Mouse (Mus musculus) CH12.LX (cell line): ENCODE results near the gene Plxnb3. TPM values are rescaled to one million over a fixed set of nuclear protein-coding genes. Genes with fewer than 3 reads are reported as not detected.

Experiments used
- DNase-seq: peaks from one replicate; pipeline ENCODE4 v3.0.0-alpha.2; 2013; ENCODE audit errors: extremely low read depth
- H3K27ac ChIP-seq: 2 replicates; pipeline ENCODE4 v1.5.1; 2012; ENCODE audit warnings: low read depth, mild to moderate bottlenecking, control low read depth, moderate library complexity; ENCODE audit not compliant: insufficient read depth
- H3K27me3 ChIP-seq: replicated peaks from 2 replicates; pipeline ENCODE3; 2012; ENCODE audit warnings: inconsistent platforms
- H3K36me3 ChIP-seq, 2 experiments: replicated peaks in 1 of 2; 2 replicates each; pipeline versions ENCODE3 to v1.6.1; 2012; ENCODE audit warnings: inconsistent platforms in 1 of 2, low read length in 1 of 2, mild to moderate bottlenecking in 1 of 2, mixed read lengths in 1 of 2, moderate library complexity in 1 of 2; ENCODE audit not compliant: control insufficient read depth in 1 of 2, insufficient read depth in 1 of 2
- H3K4me1 ChIP-seq, 2 experiments: 2 replicates each; pipeline ENCODE4 v1.6.1; 2012; ENCODE audit warnings: inconsistent platforms in 1 of 2, moderate library complexity in 1 of 2; ENCODE audit not compliant: insufficient read depth in 2 of 2, control insufficient read depth in 1 of 2
- H3K4me2 ChIP-seq: 2 replicates; pipeline ENCODE4 v1.6.1; 2012; ENCODE audit warnings: low read depth, mild to moderate bottlenecking, control low read depth; ENCODE audit not compliant: poor library complexity, insufficient read depth, severe bottlenecking
- H3K4me3 ChIP-seq, 3 experiments: fragments of 150-350 bp in 1 of 3; sonication (generic) in 1 of 3; replicated peaks in 1 of 3; 2 replicates each; pipeline versions ENCODE3 to v1.5.1; 2011 to 2012; ENCODE audit warnings: low read depth in 2 of 3, low read length in 2 of 3, mild to moderate bottlenecking in 2 of 3, moderate library complexity in 2 of 3, control low read depth in 1 of 3, improper control_type of control experiment in 1 of 3, inconsistent platforms in 1 of 3, mixed read lengths in 1 of 3; ENCODE audit not compliant: poor library complexity in 1 of 3
- H3K79me2 ChIP-seq: replicated peaks from 2 replicates; pipeline ENCODE4 v1.6.1; 2012; ENCODE audit warnings: mild to moderate bottlenecking, moderate library complexity; ENCODE audit not compliant: control insufficient read depth, poor library complexity, insufficient read depth, severe bottlenecking; ENCODE audit errors: extremely low read depth
- H3K9ac ChIP-seq: 2 replicates; pipeline ENCODE4 v1.6.1; 2012; ENCODE audit warnings: low read depth, mild to moderate bottlenecking, control low read depth, moderate library complexity; ENCODE audit not compliant: insufficient read depth
- H3K9me3 ChIP-seq: replicated peaks from 2 replicates; pipeline ENCODE3; 2012; ENCODE audit warnings: low read length, inconsistent platforms, mixed read lengths
- BHLHE40 ChIP-seq: IDR thresholded peaks from 2 replicates; pipeline ENCODE4 v1.6.1; 2011; ENCODE audit warnings: mild to moderate bottlenecking, low read depth, low read length, improper control_type of control experiment
- CHD1 ChIP-seq: IDR thresholded peaks from 2 replicates; pipeline ENCODE4 v1.6.1; 2012; ENCODE audit warnings: low read depth, low read length, improper control_type of control experiment, inconsistent platforms
- CHD2 ChIP-seq: IDR thresholded peaks from 2 replicates; pipeline ENCODE4 v1.6.1; 2011; ENCODE audit warnings: low read length, improper control_type of control experiment
- CTCF ChIP-seq, 2 experiments: IDR thresholded peaks in 1 of 2; conservative IDR thresholded peaks in 1 of 2; 2 replicates each; pipeline ENCODE4 v1.5.1; 2011 to 2012; ENCODE audit warnings: low read depth in 2 of 2, low read length in 2 of 2, improper control_type of control experiment in 1 of 2, inconsistent platforms in 1 of 2, mild to moderate bottlenecking in 1 of 2, moderate library complexity in 1 of 2
- E2F4 ChIP-seq: IDR thresholded peaks from 2 replicates; pipeline ENCODE4 v1.6.1; 2011; ENCODE audit warnings: low read depth, low read length, improper control_type of control experiment; ENCODE audit not compliant: insufficient replicate concordance
- ELF1 ChIP-seq: IDR thresholded peaks from 2 replicates; pipeline ENCODE4 v1.6.1; 2014; ENCODE audit warnings: low read depth, mild to moderate bottlenecking, inconsistent platforms, low read length, improper control_type of control experiment
- EP300 ChIP-seq: IDR thresholded peaks from 2 replicates; pipeline ENCODE4 v1.6.1; 2011; ENCODE audit warnings: low read length, improper control_type of control experiment
- ETS1 ChIP-seq: conservative IDR thresholded peaks from 2 replicates; pipeline ENCODE4 v1.6.1; 2012; ENCODE audit warnings: low read depth, mild to moderate bottlenecking, inconsistent platforms, low read length, improper control_type of control experiment, moderate library complexity
- GABPA ChIP-seq: IDR thresholded peaks from 2 replicates; pipeline ENCODE4 v1.6.1; 2012; ENCODE audit warnings: low read depth, low read length, improper control_type of control experiment, inconsistent platforms; ENCODE audit not compliant: insufficient replicate concordance
- HCFC1 ChIP-seq: IDR thresholded peaks from 2 replicates; pipeline ENCODE4 v1.6.1; 2012; ENCODE audit warnings: low read depth, mild to moderate bottlenecking, inconsistent platforms, low read length, improper control_type of control experiment
- IRF4 ChIP-seq: IDR thresholded peaks from 2 replicates; pipeline ENCODE4 v1.6.1; 2014; ENCODE audit warnings: low read depth, mild to moderate bottlenecking, inconsistent platforms, low read length, improper control_type of control experiment
- JUN ChIP-seq: IDR thresholded peaks from 2 replicates; pipeline ENCODE4 v1.6.1; 2011; ENCODE audit warnings: low read depth, mild to moderate bottlenecking, low read length, improper control_type of control experiment, moderate library complexity; ENCODE audit not compliant: insufficient read depth
- JUND ChIP-seq: conservative IDR thresholded peaks from 2 replicates; pipeline ENCODE4 v1.6.1; 2011; ENCODE audit warnings: low read depth, low read length, improper control_type of control experiment
- KAT2A ChIP-seq: IDR thresholded peaks from 2 replicates; pipeline ENCODE4 v1.6.1; 2012; ENCODE audit warnings: low read length, improper control_type of control experiment, inconsistent platforms; ENCODE audit not compliant: insufficient replicate concordance
- MAFK ChIP-seq: IDR thresholded peaks from 2 replicates; pipeline ENCODE4 v1.6.1; 2011; ENCODE audit warnings: low read length, improper control_type of control experiment; ENCODE audit not compliant: insufficient replicate concordance
- MAX ChIP-seq: IDR thresholded peaks from 2 replicates; pipeline ENCODE4 v1.6.1; 2011; ENCODE audit warnings: low read length, improper control_type of control experiment
- MAZ ChIP-seq: IDR thresholded peaks from 2 replicates; pipeline ENCODE4 v1.6.1; 2012; ENCODE audit warnings: low read depth, mild to moderate bottlenecking, inconsistent platforms, low read length, improper control_type of control experiment, moderate library complexity
- MEF2A ChIP-seq: IDR thresholded peaks from 2 replicates; pipeline ENCODE4 v1.6.1; 2014; ENCODE audit warnings: low read depth, mild to moderate bottlenecking, inconsistent platforms, low read length, improper control_type of control experiment, borderline replicate concordance
- MXI1 ChIP-seq: IDR thresholded peaks from 2 replicates; pipeline ENCODE4 v1.6.1; 2011; ENCODE audit warnings: mild to moderate bottlenecking, low read depth, low read length, improper control_type of control experiment
- MYC ChIP-seq: IDR thresholded peaks from 2 replicates; pipeline ENCODE4 v1.6.1; 2011; ENCODE audit warnings: low read depth, mild to moderate bottlenecking, improper control_type of control experiment, low read length
- NELFE ChIP-seq: IDR thresholded peaks from 2 replicates; pipeline ENCODE4 v1.6.1; 2011; ENCODE audit warnings: low read depth, low read length, improper control_type of control experiment
- NRF1 ChIP-seq: IDR thresholded peaks from 2 replicates; pipeline ENCODE4 v1.6.1; 2014; ENCODE audit warnings: low read depth, mild to moderate bottlenecking, inconsistent platforms, low read length, improper control_type of control experiment, moderate library complexity
- PAX5 ChIP-seq: IDR thresholded peaks from 2 replicates; pipeline ENCODE4 v1.6.1; 2012; ENCODE audit warnings: low read length, inconsistent platforms, mixed read lengths
- POLR2A ChIP-seq: IDR thresholded peaks from 2 replicates; pipeline ENCODE4 v1.6.1; 2011; ENCODE audit warnings: low read depth, mild to moderate bottlenecking, improper control_type of control experiment, low read length
- POLR2AphosphoS2 ChIP-seq: IDR thresholded peaks from 2 replicates; pipeline ENCODE4 v1.6.1; 2011; ENCODE audit warnings: low read depth, low read length, improper control_type of control experiment
- RAD21 ChIP-seq: IDR thresholded peaks from 2 replicates; pipeline ENCODE4 v1.6.1; 2011; ENCODE audit warnings: low read depth, mild to moderate bottlenecking, low read length, improper control_type of control experiment, moderate library complexity
- RCOR1 ChIP-seq: conservative IDR thresholded peaks from 2 replicates; pipeline ENCODE4 v1.6.1; 2012; ENCODE audit warnings: low read depth, mild to moderate bottlenecking, inconsistent platforms, low read length, improper control_type of control experiment
- SIN3A ChIP-seq: IDR thresholded peaks from 2 replicates; pipeline ENCODE4 v1.6.1; 2012; ENCODE audit warnings: low read length, improper control_type of control experiment, inconsistent platforms
- SMC3 ChIP-seq: IDR thresholded peaks from 2 replicates; pipeline ENCODE4 v1.6.1; 2011; ENCODE audit warnings: low read depth, low read length, improper control_type of control experiment
- TBP ChIP-seq: conservative IDR thresholded peaks from 2 replicates; pipeline ENCODE4 v1.6.1; 2011; ENCODE audit warnings: low read depth, low read length, improper control_type of control experiment
- TCF12 ChIP-seq: IDR thresholded peaks from 2 replicates; pipeline ENCODE4 v1.6.1; 2014; ENCODE audit warnings: low read depth, mild to moderate bottlenecking, inconsistent platforms, low read length, improper control_type of control experiment
- UBTF ChIP-seq: IDR thresholded peaks from 2 replicates; pipeline ENCODE4 v1.6.1; 2012; ENCODE audit warnings: low read depth, mild to moderate bottlenecking, inconsistent platforms, low read length, improper control_type of control experiment, moderate library complexity
- USF1 ChIP-seq: IDR thresholded peaks from 2 replicates; pipeline ENCODE4 v1.6.1; 2014; ENCODE audit warnings: low read depth, mild to moderate bottlenecking, inconsistent platforms, low read length, improper control_type of control experiment
- USF2 ChIP-seq: conservative IDR thresholded peaks from 2 replicates; pipeline ENCODE4 v1.6.1; 2011; ENCODE audit warnings: low read depth, low read length, improper control_type of control experiment
- ZC3H11A ChIP-seq: IDR thresholded peaks from 2 replicates; pipeline ENCODE4 v1.6.1; 2012; ENCODE audit warnings: low read depth, mild to moderate bottlenecking, inconsistent platforms, low read length, improper control_type of control experiment
- ZKSCAN1 ChIP-seq: IDR thresholded peaks from 2 replicates; pipeline ENCODE4 v1.6.1; 2012; ENCODE audit warnings: low read depth, inconsistent platforms, low read length, improper control_type of control experiment, borderline replicate concordance
- ZMIZ1 ChIP-seq: IDR thresholded peaks from 2 replicates; pipeline ENCODE4 v1.6.1; 2012; ENCODE audit warnings: low read depth, mild to moderate bottlenecking, inconsistent platforms, low read length, improper control_type of control experiment
- ZNF384 ChIP-seq: IDR thresholded peaks from 2 replicates; pipeline ENCODE4 v1.6.1; 2012; ENCODE audit warnings: low read depth, low read length, improper control_type of control experiment, inconsistent platforms
- dilution Hi-C: fragments of 300-500 bp; cut with MboI; formaldehyde crosslinking; loops from 2 replicates; pipeline ENCODE4 v1.14.3; 2020; ENCODE audit warnings: low sequenced_read_pairs; ENCODE audit not compliant: extremely low pct_unique_long_range_greater_than_20kb, extremely low pct_ligation_motif_present
- in situ Hi-C: fragments of 300-500 bp; cut with MboI; formaldehyde crosslinking; loops from 3 replicates; pipeline ENCODE4 v1.14.3; 2019; ENCODE audit warnings: low sequenced_read_pairs, low pct_ligation_motif_present, low pct_unique_long_range_greater_than_20kb, mixed read lengths
- polyA plus RNA-seq: library from polyadenylated mRNA; unstranded; fragments of >175 nt; gene quantifications from 2 replicates; pipeline ENCODE4 v1.2.1, GENCODE M21; 2012; ENCODE audit warnings: low read depth; ENCODE audit not compliant: insufficient read length
- total RNA-seq, 2 experiments: library from RNA; depleted of rRNA; stranded (reverse); fragments of 300-350 nt in 1 of 2; fragments of >200 nt in 1 of 2; gene quantifications; 2 replicates each; pipeline ENCODE4 v1.2.3; 2012 to 2014

The Plxnb3 gene
- total and polyA plus RNA-seq, 3 experiments: 0.28 to 0.76 (median 0.59) TPM

DNA sequence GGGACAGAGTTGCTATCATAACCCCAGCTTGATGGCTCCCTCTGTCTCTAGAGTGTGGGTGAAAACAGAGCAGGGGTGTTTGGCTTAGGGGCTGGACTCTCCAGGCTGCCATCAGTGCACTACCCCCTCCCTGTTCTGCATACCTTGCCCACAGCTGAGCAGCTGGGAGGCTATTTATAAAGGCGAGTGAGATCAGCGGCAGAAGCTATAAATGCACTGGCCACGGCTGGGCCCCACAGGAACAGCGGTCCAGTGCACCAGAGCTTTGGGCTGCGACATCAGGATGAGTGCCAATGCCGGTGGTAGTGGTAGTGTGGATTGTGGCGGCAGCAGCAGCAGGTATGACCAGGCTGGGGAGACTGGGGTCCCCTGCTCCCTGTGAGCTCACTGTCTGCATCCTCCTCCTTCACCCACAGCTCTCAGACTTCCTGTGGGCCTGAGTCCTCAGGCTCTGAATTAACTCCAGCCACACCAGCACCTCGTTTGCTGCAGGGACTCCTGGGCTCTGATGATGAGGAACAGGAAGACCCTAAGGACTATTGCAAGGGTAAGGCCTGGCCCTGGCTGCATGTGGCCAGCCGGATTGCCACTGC lies 17.4 kb downstream of the Plxnb3 start, which contains the start of gene Srpk3:
Gene Srpk3, plus strand, starts transcription at position 238 of the 593 bp plus-strand sequence.
- in situ Hi-C loops: no loop called here
- peak within 1 kb of the TSS; percentile 85 for H3K4me2 ChIP-seq
- H3K36me3 ChIP-seq: peaks cover 34 to 37% of the 10 kb centered on the region in 2 experiments

GRCm38 (mm10) chrX:73774802-73775483 lies 18.1 kb downstream of the Plxnb3 start:
- Histone ChIP-seq H3K27ac (peak overlapping the region; percentile 94), H3K36me3 (peaks cover 41 to 43% of the 10 kb centered on the region in 2 experiments), H3K79me2 (peaks cover 4% of the 10 kb centered on the region), H3K27me3 (no peaks in the 10 kb centered on the region), H3K4me2 (peak overlapping the region; percentile 85), H3K9me3 (no peaks in the 10 kb centered on the region), H3K4me3 (peak overlapping the region; percentile 59 to 66 (median 60)), H3K4me1 (peaks cover 21 to 58% of the 10 kb centered on the region in 2 experiments), H3K9ac (peak overlapping the region; percentile 70)
- in situ Hi-C loops (loop anchor here (25.0 kb wide), 1 partner anchor 612 kb away; the partner anchor contains the start of genes Fam3a and Ikbkg), dilution Hi-C loops (no loop called here)
- peak; percentile 33 for DNase-seq
- TF ChIP-seq SIN3A (peak; percentile 25; the same call in 1 of the 2 replicates), POLR2A (0 out of 2 replicates have a peak, but pooled peaks have one; percentile 6), USF1 (no peak), MYC (peak; percentile 13; the same call in 1 of the 2 replicates)

More for the DNA sequence above, 17.4 kb downstream of the Plxnb3 start, which contains the start of gene Srpk3:
- dilution Hi-C loops: no loop called here
- H3K79me2 ChIP-seq: peaks cover 4% of the 10 kb centered on the region
- H3K4me1 ChIP-seq: peaks cover 26 to 64% of the 10 kb centered on the region in 2 experiments
- DNase-seq: peak; percentile 81
- H3K27me3 ChIP-seq: no peaks in the 10 kb centered on the region
- peak within 1 kb of the TSS; percentile 94 for H3K27ac ChIP-seq
- TF ChIP-seq NELFE: no peak; the same call in 1 of the 2 replicates
- TF ChIP-seq UBTF: no peak
- TF ChIP-seq ZC3H11A: no peak
- peak; percentile 94 for TF ChIP-seq TBP
- no peak for TF ChIP-seq ZKSCAN1
- no peak for TF ChIP-seq ZNF384
- no peak for TF ChIP-seq GABPA
- peak; percentile 28; the same call in 1 of the 2 replicates for TF ChIP-seq MAX
- TF ChIP-seq CHD1: no peak
- TF ChIP-seq POLR2A: peak; percentile 71
- TF ChIP-seq TCF12: peak; percentile 94
- TF ChIP-seq ZMIZ1: peak; percentile 55; the same call in 1 of the 2 replicates
- TF ChIP-seq MYC: no peak
- TF ChIP-seq RAD21: no peak; the same call in 1 of the 2 replicates
- 0 out of 2 replicates have a peak, but pooled peaks have one; percentile 14 for TF ChIP-seq NRF1
- peak; percentile 95 for TF ChIP-seq ETS1
- TF ChIP-seq PAX5: no peak
- TF ChIP-seq IRF4: no peak
- no peak for TF ChIP-seq CTCF (conservative IDR thresholded peaks at IDR 0.05 in 1 of 2, IDR thresholded peaks at IDR 0.05 in 1 of 2; ENCODE audit: low read depth in 2 of 2, low read length in 2 of 2)
- TF ChIP-seq EP300: peak; percentile 63
- no peak for TF ChIP-seq MAFK
- no peak for TF ChIP-seq KAT2A
- peak; percentile 78 for TF ChIP-seq JUN
- TF ChIP-seq USF1: no peak
- 0 out of 2 replicates have a peak, but pooled peaks have one; percentile 11 for TF ChIP-seq HCFC1
- TF ChIP-seq MXI1: no peak
- no peak for TF ChIP-seq ELF1
- TF ChIP-seq SIN3A: peak; percentile 37; the same call in 1 of the 2 replicates
- no peak for TF ChIP-seq E2F4
- TF ChIP-seq RCOR1: 0 out of 2 replicates have a peak, but pooled peaks have one; percentile 30
- TF ChIP-seq JUND: no peak
- TF ChIP-seq USF2: no peak
- peak; percentile 66; the same call in 1 of the 2 replicates for TF ChIP-seq CHD2
- TF ChIP-seq MAZ: peak; percentile 77; the same call in 1 of the 2 replicates
- 0 out of 2 replicates have a peak, but pooled peaks have one; percentile 4 for TF ChIP-seq SMC3
- TF ChIP-seq POLR2AphosphoS2: no peak
- TF ChIP-seq MEF2A: peak; percentile 98
- TF ChIP-seq BHLHE40: peak; percentile 61
- H3K9ac ChIP-seq: peak within 1 kb of the TSS; percentile 70
- no peaks in the 10 kb centered on the region for H3K9me3 ChIP-seq
- H3K4me3 ChIP-seq: peak within 1 kb of the TSS; percentile 59 to 66 (median 60)
